Mouse (Mus musculus): ENCODE data around the gene Sfxn5. TPM values are rescaled to one million over a fixed set of nuclear protein-coding genes. Genes with fewer than 3 reads are reported as not detected.

Sfxn5 gene
- total RNA-seq, 2 experiments from 2014 or later, result 0.92 to 0.93 TPM

Other genes with a start within 250 kb of the Sfxn5 start
- 23.9 and 29.4 TPM in 2 replicates for gene Spr, start 195.7 kb downstream of the Sfxn5 start, total RNA-seq (2014; fragmentation: Nextera tagmentation)
- gene Spr, start 195.7 kb downstream of the Sfxn5 start, total RNA-seq (2017), result 17.5 and 17.7 TPM in 2 replicates
- not detected in 2 replicates for gene Emx1, start 146.0 kb downstream of the Sfxn5 start, total RNA-seq (2014; fragmentation: Nextera tagmentation)
- gene Emx1, start 146.0 kb downstream of the Sfxn5 start, total RNA-seq (2017), result not detected in 2 replicates
- 5.4 TPM in 2 replicates for gene Rab11fip5, start 41.2 kb upstream of the Sfxn5 start, total RNA-seq (2014; fragmentation: Nextera tagmentation)
- 3.2 and 3.6 TPM in 2 replicates for gene Rab11fip5, start 41.2 kb upstream of the Sfxn5 start, total RNA-seq (2017)
- not detected in 2 replicates for gene Noto, start 90.5 kb upstream of the Sfxn5 start, total RNA-seq (2014; fragmentation: Nextera tagmentation)
- not detected in 2 replicates for gene Noto, start 90.5 kb upstream of the Sfxn5 start, total RNA-seq (2017)
- gene Smyd5, start 98.6 kb upstream of the Sfxn5 start, total RNA-seq (2014; fragmentation: Nextera tagmentation), result 54.1 and 64.2 TPM in 2 replicates
- gene Smyd5, start 98.6 kb upstream of the Sfxn5 start, total RNA-seq (2017), result 50.5 and 56.3 TPM in 2 replicates
- gene Cct7, start 118.1 kb upstream of the Sfxn5 start, total RNA-seq (2014; fragmentation: Nextera tagmentation), result 218 and 263 TPM in 2 replicates
- gene Cct7, start 118.1 kb upstream of the Sfxn5 start, total RNA-seq (2017), result 327 and 340 TPM in 2 replicates
- 26.8 and 31.7 TPM in 2 replicates for gene Pradc1, start 118.5 kb upstream of the Sfxn5 start, total RNA-seq (2014; fragmentation: Nextera tagmentation)
- 10.2 and 16.8 TPM in 2 replicates for gene Pradc1, start 118.5 kb upstream of the Sfxn5 start, total RNA-seq (2017)
- gene Fbxo41, start 169.6 kb upstream of the Sfxn5 start, total RNA-seq (2014; fragmentation: Nextera tagmentation), result not detected in 2 replicates
- not detected in 2 replicates for gene Fbxo41, start 169.6 kb upstream of the Sfxn5 start, total RNA-seq (2017)
- not detected in 2 replicates for gene Egr4, start 180.2 kb upstream of the Sfxn5 start, total RNA-seq (2014; fragmentation: Nextera tagmentation)
- not detected in 2 replicates for gene Egr4, start 180.2 kb upstream of the Sfxn5 start, total RNA-seq (2017)